Mouse (Mus musculus) lung, embryonic 14.5 days (tissue): ENCODE data around the gene Col23a1. TPM values are rescaled to one million over a fixed set of nuclear protein-coding genes. Genes with fewer than 3 reads are reported as not detected.

Source experiments
- ATAC-seq: fragments of 200-750 bp; cut with Nextera tagmentation; 2 replicates; pipeline ENCODE4 v1.8.0; 2017; ENCODE audit warnings: mild to moderate bottlenecking, moderate TSS enrichment, moderate library complexity; ENCODE audit not compliant: insufficient read depth
- DNase-seq: peaks from one replicate; pipeline ENCODE4 v3.0.0-alpha.2; 2015
- H3K27ac ChIP-seq: fragments of 300-500 bp; sonication (generic); 2 replicates; pipeline ENCODE4 v1.5.1; 2014; ENCODE audit warnings: low read depth, mild to moderate bottlenecking, moderate library complexity
- H3K27me3 ChIP-seq: fragments of 300-500 bp; sonication (generic); 2 replicates; pipeline ENCODE4 v1.6.1; 2014; ENCODE audit warnings: low read length, control low read depth; ENCODE audit not compliant: insufficient read depth
- H3K36me3 ChIP-seq: fragments of 300-500 bp; sonication (generic); 2 replicates; pipeline ENCODE4 v1.6.1; 2014; ENCODE audit warnings: control low read depth; ENCODE audit not compliant: insufficient read depth
- H3K4me1 ChIP-seq: fragments of 300-500 bp; sonication (generic); 2 replicates; pipeline ENCODE4 v1.6.1; 2014; ENCODE audit warnings: antibody characterized with exemption, control low read depth; ENCODE audit not compliant: insufficient read depth
- H3K4me2 ChIP-seq: fragments of 300-500 bp; sonication (generic); 2 replicates; pipeline ENCODE4 v1.6.1; 2014; ENCODE audit warnings: mild to moderate bottlenecking
- H3K4me3 ChIP-seq: fragments of 300-500 bp; sonication (generic); 2 replicates; pipeline ENCODE4 v1.5.1; 2014; ENCODE audit warnings: low read depth, low read length
- H3K9ac ChIP-seq: fragments of 300-500 bp; sonication (generic); 2 replicates; pipeline ENCODE4 v1.6.1; 2014
- H3K9me3 ChIP-seq: fragments of 300-500 bp; sonication (generic); 2 replicates; pipeline ENCODE4 v1.6.1; 2016; ENCODE audit warnings: low read depth, low read length, control low read depth
- CTCF ChIP-seq: IDR thresholded peaks from 2 replicates; pipeline ENCODE4 v1.5.1; 2016; ENCODE audit warnings: antibody characterized with exemption, low read depth
- WGBS: fragments of 180-500 bp; shearing (Covaris S2); extraction: QIAGEN DNeasy Blood & Tissue Kit; methylation state at CpG from one replicate; pipeline ENCODE4 v1.1.7; 2014; 5-methylcytosine and 5-hydroxymethylcytosine counted together
- polyA plus RNA-seq: library from polyadenylated mRNA; unstranded; fragments of >200 nt; fragmentation: Nextera tagmentation; extraction: Ambion mirVana; gene quantifications from 2 replicates; pipeline ENCODE4 v1.2.1, GENCODE M21; 2014

The Col23a1 gene
- polyA plus RNA-seq, 1 experiment from 2014 or later, result 29.4 TPM

DNA sequence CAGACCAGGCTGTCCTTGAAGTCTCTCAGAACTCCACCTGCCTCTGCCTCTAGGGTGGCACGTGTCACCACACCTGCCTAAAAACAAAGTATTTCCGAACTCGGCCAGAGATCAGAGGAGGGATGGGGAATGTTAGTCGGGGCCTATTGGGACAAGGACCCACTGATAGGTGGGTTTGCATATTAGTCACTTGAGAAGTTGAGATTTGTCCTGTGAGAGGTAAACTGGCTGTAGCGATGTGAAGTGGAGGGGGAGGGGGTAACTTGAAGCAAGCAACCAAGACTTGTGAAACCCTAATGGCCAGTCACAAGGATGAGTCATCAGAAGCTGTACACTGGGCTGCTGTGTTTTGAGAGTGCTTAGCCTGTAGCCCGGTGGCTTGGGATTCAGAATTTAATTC lies 25.4 kb upstream of the Col23a1 start:
- H3K9ac ChIP-seq, result peak overlapping the region; percentile 19
- ATAC-seq (no peak), DNase-seq (peak; percentile 50)
- 13% methylated on average over 6 of the region's 6 CpGs for WGBS
- no peak for TF ChIP-seq CTCF
- no peaks in the 10 kb centered on the region for H3K27me3 ChIP-seq
- H3K27ac ChIP-seq, result peak overlapping the region; percentile 2; the same call in 1 of the 2 replicates
- H3K4me2 ChIP-seq, result peak overlapping the region; percentile 86
- H3K9me3 ChIP-seq, result no peaks in the 10 kb centered on the region
- H3K4me3 ChIP-seq, result peak overlapping the region; percentile 94
- peaks cover 13% of the 10 kb centered on the region for H3K36me3 ChIP-seq
- H3K4me1 ChIP-seq, result peaks cover 6% of the 10 kb centered on the region; the same call in 1 of the 2 replicates

DNA sequence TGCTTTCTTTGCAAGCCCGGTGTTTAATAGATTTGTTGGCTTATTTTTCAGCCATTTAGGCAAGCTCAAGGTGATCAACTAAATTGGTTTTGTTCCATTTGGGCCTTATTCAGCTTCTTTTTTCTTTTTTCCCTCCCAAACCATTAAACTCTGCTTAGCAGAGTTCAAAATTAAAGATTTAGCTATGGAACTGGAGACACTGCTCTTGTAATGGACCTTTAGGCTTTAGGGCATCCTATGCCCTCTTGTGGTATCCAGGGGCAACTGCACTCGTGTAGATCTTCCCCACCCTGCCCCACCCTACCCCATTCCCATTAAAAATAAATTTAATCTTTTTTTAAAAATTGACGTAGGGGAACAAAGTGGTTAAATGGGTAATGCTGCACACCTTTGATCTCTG lies 24.4 kb upstream of the Col23a1 start:
- TF ChIP-seq CTCF, result peak; percentile 66
- no peak for ATAC-seq
- Histone ChIP-seq H3K36me3 (peaks cover 23% of the 10 kb centered on the region), H3K4me2 (peak overlapping the region; percentile 86), H3K4me1 (peaks cover 6% of the 10 kb centered on the region; the same call in 1 of the 2 replicates), H3K4me3 (peak overlapping the region; percentile 94), H3K9me3 (no peaks in the 10 kb centered on the region), H3K27ac (no peak overlapping the region), H3K9ac (no peak overlapping the region), H3K27me3 (no peaks in the 10 kb centered on the region)
- 45% methylated on average over 3 of the region's 3 CpGs for WGBS
- peak; percentile 77 for DNase-seq

DNA sequence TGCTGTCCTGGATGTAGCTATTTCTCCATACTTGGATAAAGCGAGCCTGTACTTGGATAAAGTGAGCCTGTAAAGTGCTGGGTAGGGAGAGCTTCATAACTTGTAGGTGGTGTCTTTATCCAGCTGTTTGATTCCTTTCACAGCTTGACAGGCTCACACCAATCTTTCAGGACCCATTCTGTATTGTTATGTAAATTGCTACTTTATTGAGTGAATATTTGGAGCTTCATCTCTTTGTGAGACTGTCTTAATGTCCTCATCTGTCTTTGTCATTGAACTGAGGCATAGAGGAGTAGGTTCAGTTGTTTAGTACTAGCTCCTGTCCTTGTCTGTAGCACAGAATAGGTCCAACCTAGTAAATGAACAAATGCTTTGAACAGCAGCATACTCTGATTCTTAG lies 15.3 kb upstream of the Col23a1 start:
- TF ChIP-seq CTCF, result no peak
- Histone ChIP-seq H3K4me3 (no peak overlapping the region), H3K9ac (no peak overlapping the region), H3K36me3 (peaks cover 89% of the 10 kb centered on the region), H3K27ac (no peak overlapping the region), H3K27me3 (no peaks in the 10 kb centered on the region), H3K9me3 (no peaks in the 10 kb centered on the region), H3K4me2 (no peak overlapping the region), H3K4me1 (no peaks in the 10 kb centered on the region)
- no peak for ATAC-seq
- 84% methylated on average over 1 of the region's 1 CpGs for WGBS
- DNase-seq, result no peak

DNA sequence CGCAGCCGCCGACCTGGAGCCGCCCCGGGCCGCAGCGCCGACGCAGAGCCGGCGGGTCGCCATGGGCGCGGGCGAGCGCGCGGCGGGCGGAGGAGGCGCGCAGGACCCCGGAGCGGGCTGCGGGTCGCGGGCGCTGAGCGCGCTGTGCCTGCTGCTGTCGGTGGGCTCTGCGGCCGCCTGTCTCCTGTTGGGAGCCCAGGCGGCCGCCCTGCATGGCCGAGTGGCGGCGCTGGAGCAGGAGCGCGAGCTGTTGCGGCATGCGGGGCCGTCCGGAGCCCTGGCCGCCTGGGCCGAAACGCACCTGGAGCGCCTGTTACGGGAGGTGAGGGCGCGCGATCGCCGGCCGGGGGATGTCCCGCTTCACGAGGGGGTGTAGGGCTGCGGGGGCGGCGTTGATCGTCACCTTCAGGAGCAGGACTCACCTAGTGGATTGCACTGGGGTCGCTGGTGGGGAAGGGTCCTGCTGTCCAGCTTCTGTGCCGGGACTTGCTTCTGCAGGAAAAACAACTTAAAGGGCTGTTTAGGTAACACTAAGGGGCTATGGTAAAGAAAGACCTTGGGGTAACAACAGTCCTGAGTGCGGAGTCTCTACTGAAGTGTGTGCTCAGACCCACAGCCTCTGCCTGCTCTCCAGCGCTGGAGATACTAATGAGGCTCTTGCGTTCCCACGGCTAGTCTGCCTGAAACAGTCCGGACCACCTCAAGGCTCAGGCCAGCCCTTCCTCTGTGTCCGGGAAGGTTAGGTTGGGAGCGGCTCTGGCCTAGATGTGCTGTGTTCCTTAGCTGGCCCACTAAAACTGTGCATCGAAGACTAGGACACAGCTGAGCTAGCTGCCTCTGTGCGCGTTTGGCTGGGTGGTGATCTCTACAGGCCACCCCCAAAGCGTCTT lies 591 bp downstream of the Col23a1 start:
- 1% methylated on average over 74 of the region's 74 CpGs for WGBS
- Histone ChIP-seq H3K9ac (peak overlapping the region; percentile 49), H3K4me2 (peak overlapping the region; percentile 64), H3K4me3 (peak overlapping the region; percentile 50), H3K9me3 (peaks cover 2% of the 10 kb centered on the region; the same call in 1 of the 2 replicates), H3K36me3 (no peaks in the 10 kb centered on the region), H3K27me3 (no peaks in the 10 kb centered on the region), H3K4me1 (no peaks in the 10 kb centered on the region), H3K27ac (peak overlapping the region; percentile 70; the same call in 1 of the 2 replicates)
- peak; percentile 80 for ATAC-seq
- peak; percentile 16; the same call in 1 of the 2 replicates for TF ChIP-seq CTCF
- peak; percentile 77 for DNase-seq

DNA sequence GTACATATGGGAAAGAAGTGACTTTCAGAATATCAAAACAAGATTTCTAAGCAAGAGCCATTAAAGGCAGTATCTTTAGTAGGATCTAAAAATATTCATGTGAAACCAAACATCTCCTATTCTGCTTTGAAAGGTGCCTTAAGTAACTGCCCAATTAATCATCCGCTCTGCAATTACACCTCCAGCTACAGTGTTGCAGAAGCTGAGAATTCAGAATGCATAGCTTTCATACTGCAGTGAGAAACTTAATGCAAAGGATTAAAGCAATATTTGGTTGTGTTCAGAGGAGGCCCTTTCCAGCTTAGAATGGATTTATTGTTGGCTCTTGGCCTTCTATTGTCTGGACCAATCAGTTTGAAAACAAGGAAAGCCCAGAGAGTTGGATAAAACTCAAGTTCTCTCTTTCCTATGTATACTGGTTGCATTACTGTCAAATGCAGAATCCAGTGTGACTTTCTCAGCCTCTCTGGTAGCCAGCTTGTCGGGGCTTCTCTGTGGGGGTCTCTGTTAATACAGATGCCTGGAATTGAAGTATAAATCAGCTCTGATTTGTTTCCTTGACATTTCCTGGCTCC lies 4.3 kb downstream of the Col23a1 start:
- no peaks in the 10 kb centered on the region for H3K36me3 ChIP-seq
- peaks cover 9% of the 10 kb centered on the region; the same call in 1 of the 2 replicates for H3K9me3 ChIP-seq
- H3K4me3 ChIP-seq, result no peak overlapping the region
- H3K9ac ChIP-seq, result no peak overlapping the region
- ATAC-seq, result no peak
- no peak for TF ChIP-seq CTCF
- DNase-seq, result peak; percentile 35
- H3K4me2 ChIP-seq, result no peak overlapping the region
- H3K27me3 ChIP-seq, result no peaks in the 10 kb centered on the region
- H3K4me1 ChIP-seq, result no peaks in the 10 kb centered on the region
- H3K27ac ChIP-seq, result no peak overlapping the region
- 58% methylated on average over 2 of the region's 2 CpGs for WGBS

DNA sequence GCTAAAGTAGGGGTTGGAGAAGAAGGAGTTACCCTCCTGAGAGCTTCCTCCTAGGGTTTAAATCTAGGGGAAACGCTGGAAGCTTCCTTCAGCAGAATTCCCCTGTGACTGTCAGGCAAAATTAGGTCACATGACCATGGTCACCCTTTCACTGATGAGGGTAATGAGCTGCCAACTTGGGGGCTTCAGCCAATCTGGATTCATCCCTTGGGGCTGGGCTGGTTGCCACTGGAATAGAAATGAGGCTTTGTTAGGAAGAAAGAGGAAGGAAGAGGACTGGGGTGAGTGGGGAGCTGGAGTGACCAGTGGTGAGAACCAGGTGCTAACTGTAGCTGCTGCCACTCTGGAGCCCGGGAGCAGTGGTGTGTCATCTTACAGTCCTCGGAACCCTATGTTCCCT lies 6.0 kb downstream of the Col23a1 start:
- Histone ChIP-seq H3K36me3 (no peaks in the 10 kb centered on the region), H3K4me2 (no peak overlapping the region), H3K9me3 (peaks cover 9% of the 10 kb centered on the region; the same call in 1 of the 2 replicates), H3K27ac (no peak overlapping the region), H3K4me3 (no peak overlapping the region), H3K4me1 (no peaks in the 10 kb centered on the region), H3K9ac (no peak overlapping the region), H3K27me3 (no peaks in the 10 kb centered on the region)
- TF ChIP-seq CTCF, result no peak
- no peak for ATAC-seq
- no peak for DNase-seq
- 74% methylated on average over 3 of the region's 3 CpGs for WGBS

DNA sequence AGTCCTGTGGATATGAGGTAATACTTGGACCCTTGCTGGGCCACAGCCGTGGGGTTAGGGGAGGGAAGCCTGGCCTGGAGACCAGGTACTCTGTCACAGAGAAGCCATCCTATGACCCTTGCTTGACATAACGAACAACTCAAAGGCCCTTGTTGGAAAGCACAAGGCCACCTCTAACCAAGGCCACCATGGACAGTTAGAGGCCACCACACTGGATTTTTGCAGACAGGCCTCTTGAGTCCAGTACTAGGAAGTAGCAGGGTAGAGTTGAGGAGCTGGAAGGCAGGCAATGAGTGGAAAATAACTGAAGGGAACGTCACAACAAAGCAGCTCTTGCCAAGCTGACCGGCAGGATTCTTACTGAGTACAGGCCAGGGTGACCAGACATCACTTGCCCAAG lies 9.0 kb downstream of the Col23a1 start:
- peaks cover 9% of the 10 kb centered on the region; the same call in 1 of the 2 replicates for H3K9me3 ChIP-seq
- H3K27me3 ChIP-seq, result no peaks in the 10 kb centered on the region
- H3K4me2 ChIP-seq, result no peak overlapping the region
- no peak for TF ChIP-seq CTCF
- H3K9ac ChIP-seq, result no peak overlapping the region
- DNase-seq (no peak), ATAC-seq (no peak)
- H3K4me1 ChIP-seq, result no peaks in the 10 kb centered on the region
- H3K27ac ChIP-seq, result no peak overlapping the region
- no peaks in the 10 kb centered on the region for H3K36me3 ChIP-seq
- WGBS, result 84% methylated on average over 4 of the region's 4 CpGs
- no peak overlapping the region for H3K4me3 ChIP-seq
